Mouse (Mus musculus): ENCODE results near the gene Thra.
A peak's percentile ranks its signal among the peaks of the same experiment; 100 is the strongest.

Thra gene

GRCm38 (mm10) chr11:98795015-98795713 lies 54.7 kb downstream of the Thra start, which contains the start of gene Msl1:
Gene Msl1, plus strand, starts transcription at chr11:98795516.
- peak; percentile 78 for DNase-seq (ENCODE audit: low read depth, low spot score)

GRCm38 (mm10) chr11:98795714-98796514 lies 55.5 kb downstream of the Thra start:
- no peak for DNase-seq (ENCODE audit: low read depth, low spot score)

GRCm38 (mm10) chr11:98796515-98797216 lies 56.2 kb downstream of the Thra start:
- peak; percentile 78 for DNase-seq (ENCODE audit: low read depth, low spot score)

- DNase-seq (ENCODE audit: low read depth, low spot score) = no peak
These were observed 56.9 kb downstream of the Thra start for GRCm38 (mm10) chr11:98797306-98797705.

- DNase-seq (ENCODE audit: low read depth, low spot score) = no peak
These were observed 57.5 kb downstream of the Thra start for GRCm38 (mm10) chr11:98797909-98798308.

GRCm38 (mm10) chr11:98804605-98805004 lies 64.2 kb downstream of the Thra start, which contains the start of gene Casc3:
Gene Casc3, plus strand, starts transcription at chr11:98804905.
- no peak for DNase-seq (ENCODE audit: low read depth, low spot score)

GRCm38 (mm10) chr11:98808417-98808816 lies 68.0 kb downstream of the Thra start:
- DNase-seq (ENCODE audit: low read depth, low spot score) = no peak

GRCm38 (mm10) chr11:98809457-98810290 lies 69.2 kb downstream of the Thra start:
- peak; percentile 99 for DNase-seq (ENCODE audit: low read depth, low spot score)

GRCm38 (mm10) chr11:98810686-98811085 lies 70.2 kb downstream of the Thra start:
- no peak for DNase-seq (ENCODE audit: low read depth, low spot score)

GRCm38 (mm10) chr11:98816706-98817239 lies 76.3 kb downstream of the Thra start:
- no peak for DNase-seq (ENCODE audit: low read depth, low spot score)

All from forelimb bud, embryonic 11.5 days (tissue).